Mouse (Mus musculus) hindbrain, embryonic 16.5 days (tissue): ENCODE data around the gene Mrpl9. TPM values are rescaled to one million over a fixed set of nuclear protein-coding genes. Genes with fewer than 3 reads are reported as not detected.
A peak's percentile ranks its signal among the peaks of the same experiment; 100 is the strongest.

ENCODE experiments used
- ATAC-seq: fragments of 200-750 bp; cut with Nextera tagmentation; 2 replicates; pipeline ENCODE4 v1.8.0; 2017; ENCODE audit warnings: moderate TSS enrichment, moderate library complexity
- H3K27ac ChIP-seq: fragments of 300-500 bp; sonication (generic); 2 replicates; pipeline ENCODE4 v1.5.1; 2014; ENCODE audit warnings: low read depth, mild to moderate bottlenecking, control low read depth, low read length, moderate library complexity
- H3K27me3 ChIP-seq: fragments of 300-500 bp; sonication (generic); replicated peaks from 2 replicates; pipeline ENCODE4 v1.6.1; 2014; ENCODE audit warnings: low read length; ENCODE audit not compliant: control insufficient read depth, insufficient read depth
- H3K36me3 ChIP-seq: fragments of 300-500 bp; sonication (generic); 2 replicates; pipeline ENCODE4 v1.6.1; 2014; ENCODE audit warnings: mild to moderate bottlenecking, low read length, moderate library complexity, mixed read lengths; ENCODE audit not compliant: control insufficient read depth, insufficient read depth
- H3K4me1 ChIP-seq: fragments of 300-500 bp; sonication (generic); 2 replicates; pipeline ENCODE4 v1.6.1; 2014; ENCODE audit warnings: low read depth, low read length; ENCODE audit not compliant: control insufficient read depth, insufficient read depth
- H3K4me2 ChIP-seq: fragments of 300-500 bp; sonication (generic); 2 replicates; pipeline ENCODE4 v1.6.1; 2014; ENCODE audit warnings: mild to moderate bottlenecking, low read length, control low read depth, moderate library complexity
- H3K4me3 ChIP-seq: fragments of 300-500 bp; sonication (generic); 2 replicates; pipeline ENCODE4 v1.5.1; 2014; ENCODE audit warnings: mild to moderate bottlenecking, low read length, control low read depth, moderate library complexity
- H3K9ac ChIP-seq: fragments of 300-500 bp; sonication (generic); 2 replicates; pipeline ENCODE4 v1.6.1; 2014; ENCODE audit warnings: low read depth, mild to moderate bottlenecking, control low read depth, low read length, moderate library complexity
- H3K9me3 ChIP-seq: fragments of 300-500 bp; sonication (generic); 2 replicates; pipeline ENCODE4 v1.6.1; 2014; ENCODE audit warnings: mild to moderate bottlenecking, low read length, moderate library complexity; ENCODE audit not compliant: control insufficient read depth
- WGBS: fragments of 180-500 bp; shearing (Covaris S2); extraction: QIAGEN DNeasy Blood & Tissue Kit; methylation state at CpG from one replicate; pipeline ENCODE4 v1.1.7; 2014; 5-methylcytosine and 5-hydroxymethylcytosine counted together
- polyA plus RNA-seq: library from polyadenylated mRNA; unstranded; fragments of >200 nt; fragmentation: Nextera tagmentation; extraction: Ambion mirVana; gene quantifications from 2 replicates; pipeline ENCODE4 v1.2.1, GENCODE M21; 2015

Mrpl9 gene
- polyA plus RNA-seq, 1 experiment from 2014 or later: 64.5 TPM

- peaks cover 7% of the 10 kb centered on the region for H3K36me3 ChIP-seq
- no peaks in the 10 kb centered on the region for H3K27me3 ChIP-seq
- peaks cover 68% of the 10 kb centered on the region for H3K4me1 ChIP-seq
- no peak overlapping the region for H3K27ac ChIP-seq
- no peak overlapping the region for H3K4me3 ChIP-seq
- no peaks in the 10 kb centered on the region for H3K9me3 ChIP-seq
- 83% methylated on average over 17 of the region's 17 CpGs for WGBS
- ATAC-seq: no peak
- H3K4me2 ChIP-seq: no peak overlapping the region; the same call in 1 of the 2 replicates
- no peak overlapping the region for H3K9ac ChIP-seq
Observed at GRCm38 (mm10) chr3:94482764-94483385, 39.8 kb downstream of the Mrpl9 start.

GRCm38 (mm10) chr3:94483790-94484439 lies 40.8 kb downstream of the Mrpl9 start:
- peak; percentile 86 for ATAC-seq
- peak overlapping the region; percentile 51 for H3K4me2 ChIP-seq
- peaks cover 68% of the 10 kb centered on the region for H3K4me1 ChIP-seq
- H3K27ac ChIP-seq: peak overlapping the region; percentile 72
- no peaks in the 10 kb centered on the region for H3K27me3 ChIP-seq
- H3K9me3 ChIP-seq: no peaks in the 10 kb centered on the region
- H3K9ac ChIP-seq: no peak overlapping the region
- 8% methylated on average over 20 of the region's 20 CpGs for WGBS
- peaks cover 11% of the 10 kb centered on the region for H3K36me3 ChIP-seq
- peak overlapping the region; percentile 11; the same call in 1 of the 2 replicates for H3K4me3 ChIP-seq

DNA sequence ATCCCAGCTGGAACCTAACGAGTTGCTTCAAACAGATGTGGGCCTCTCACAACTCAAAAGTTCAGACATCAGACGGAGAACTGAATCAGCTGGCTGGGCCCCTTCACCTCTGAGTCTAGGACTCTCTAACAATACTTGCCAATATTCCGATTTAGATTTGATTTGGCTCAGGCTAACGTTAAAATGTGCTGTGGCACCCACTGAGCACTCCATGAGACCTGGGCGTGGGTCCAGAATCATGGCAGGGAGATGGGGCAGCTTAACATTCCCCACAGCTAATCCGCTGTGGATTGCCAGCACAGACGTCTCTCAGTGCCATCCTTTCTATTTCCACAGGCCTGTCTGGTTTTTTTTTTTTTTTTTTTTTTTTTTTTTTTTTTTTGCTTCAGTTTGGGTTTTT lies 42.8 kb downstream of the Mrpl9 start:
- no peak overlapping the region for H3K9ac ChIP-seq
- peaks cover 54% of the 10 kb centered on the region for H3K4me1 ChIP-seq
- H3K27me3 ChIP-seq: no peaks in the 10 kb centered on the region
- H3K36me3 ChIP-seq: peaks cover 17% of the 10 kb centered on the region
- no peaks in the 10 kb centered on the region for H3K9me3 ChIP-seq
- 43% methylated on average over 7 of the region's 7 CpGs for WGBS
- no peak overlapping the region for H3K4me3 ChIP-seq
- H3K27ac ChIP-seq: no peak overlapping the region
- no peak overlapping the region for H3K4me2 ChIP-seq
- ATAC-seq: no peak

DNA sequence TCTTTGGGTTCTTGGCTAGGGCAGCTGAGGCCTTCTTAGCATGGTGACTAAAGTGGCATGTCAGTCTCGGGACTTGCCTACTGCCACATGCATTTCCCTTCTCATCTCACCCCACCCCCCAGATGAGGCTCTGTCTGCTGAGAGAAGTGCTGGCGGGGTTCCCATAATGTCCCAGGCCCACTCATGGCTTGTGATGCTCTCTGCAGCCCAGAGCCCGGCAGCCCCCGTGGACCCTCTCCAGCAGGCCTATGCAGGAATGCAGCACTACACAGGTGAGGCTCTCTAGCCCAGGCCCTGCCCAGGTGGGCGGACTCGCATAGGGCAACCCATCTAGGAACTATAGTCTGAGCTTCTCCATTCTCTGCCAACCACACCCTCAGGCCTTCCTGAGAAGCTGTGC lies 44.5 kb downstream of the Mrpl9 start:
- Histone ChIP-seq H3K9ac (no peak overlapping the region), H3K4me1 (peaks cover 38% of the 10 kb centered on the region), H3K36me3 (peaks cover 18% of the 10 kb centered on the region)

GRCm38 (mm10) chr3:94497162-94497561 lies 54.0 kb downstream of the Mrpl9 start:
- Histone ChIP-seq H3K4me1 (no peaks in the 10 kb centered on the region), H3K4me2 (no peak overlapping the region), H3K27ac (no peak overlapping the region), H3K27me3 (no peaks in the 10 kb centered on the region), H3K9ac (no peak overlapping the region), H3K36me3 (0 out of 2 replicates have a peak, but pooled peaks cover 4% of the 10 kb centered on the region), H3K4me3 (no peak overlapping the region), H3K9me3 (no peaks in the 10 kb centered on the region)
- no peak for ATAC-seq
- WGBS: 88% methylated on average over 4 of the region's 4 CpGs

More for the DNA sequence above, 44.5 kb downstream of the Mrpl9 start:
- Histone ChIP-seq H3K27ac (peak overlapping the region; percentile 26; the same call in 1 of the 2 replicates), H3K4me2 (no peak overlapping the region), H3K4me3 (no peak overlapping the region), H3K9me3 (no peaks in the 10 kb centered on the region), H3K27me3 (no peaks in the 10 kb centered on the region)
- WGBS: 68% methylated on average over 6 of the region's 6 CpGs
- ATAC-seq: no peak

Other genes with a start within 250 kb of the Mrpl9 start
- gene Gm5286, start 246.6 kb upstream of the Mrpl9 start, polyA plus RNA-seq: 0.12 TPM in 1 of 2 replicates, not detected in the other
- gene Gm4778, start 179.3 kb upstream of the Mrpl9 start, polyA plus RNA-seq: not detected in 2 replicates
- 63.7 and 72.1 TPM in 2 replicates for gene Them4, start 133.2 kb upstream of the Mrpl9 start, polyA plus RNA-seq
- 0.29 TPM in 1 of 2 replicates, not detected in the other for gene Them5, start 101.2 kb upstream of the Mrpl9 start, polyA plus RNA-seq
- 1.6 and 1.8 TPM in 2 replicates for gene C2cd4d, start 80.9 kb upstream of the Mrpl9 start, polyA plus RNA-seq
- gene Rorc, start 70.5 kb upstream of the Mrpl9 start, polyA plus RNA-seq: 0.36 and 0.54 TPM in 2 replicates
- gene Lingo4, start 44.8 kb upstream of the Mrpl9 start, polyA plus RNA-seq: 1.7 and 2.3 TPM in 2 replicates
- 51.1 and 54.8 TPM in 2 replicates for gene Tdrkh, start 30.0 kb upstream of the Mrpl9 start, polyA plus RNA-seq
- gene Oaz3, start 597 bp downstream of the Mrpl9 start, polyA plus RNA-seq: 0.90 and 1.7 TPM in 2 replicates
- 184 and 191 TPM in 2 replicates for gene Celf3, start 35.0 kb downstream of the Mrpl9 start, polyA plus RNA-seq
- gene Riiad1, start 37.0 kb downstream of the Mrpl9 start, polyA plus RNA-seq: 14.0 and 17.8 TPM in 2 replicates
- 94.7 and 95.0 TPM in 2 replicates for gene Snx27, start 139.4 kb downstream of the Mrpl9 start, polyA plus RNA-seq
- gene Gm10972, start 199.8 kb downstream of the Mrpl9 start, polyA plus RNA-seq: not detected in 2 replicates
- 9.0 TPM in 2 replicates for gene Tuft1, start 215.6 kb downstream of the Mrpl9 start, polyA plus RNA-seq